Mouse (Mus musculus) forebrain, embryonic 12.5 days (tissue): ENCODE data around the gene Pax1. TPM values are rescaled to one million over a fixed set of nuclear protein-coding genes. Genes with fewer than 3 reads are reported as not detected.

Source experiments
- ATAC-seq: fragments of 200-750 bp; cut with Nextera tagmentation; 2 replicates; pipeline ENCODE4 v1.8.0; 2017; ENCODE audit warnings: moderate TSS enrichment; ENCODE audit not compliant: low FRiP score
- H3K27ac ChIP-seq: fragments of 300-500 bp; sonication (generic); 2 replicates; pipeline ENCODE4 v1.5.1; 2016; ENCODE audit warnings: mild to moderate bottlenecking
- H3K27me3 ChIP-seq: fragments of 300-500 bp; sonication (generic); 2 replicates; pipeline ENCODE4 v1.6.1; 2016; ENCODE audit warnings: mild to moderate bottlenecking
- H3K36me3 ChIP-seq: fragments of 300-500 bp; sonication (generic); replicated peaks from 2 replicates; pipeline ENCODE4 v1.6.1; 2016; ENCODE audit warnings: mild to moderate bottlenecking
- H3K4me1 ChIP-seq: fragments of 300-500 bp; sonication (generic); 2 replicates; pipeline ENCODE4 v1.6.1; 2016
- H3K4me2 ChIP-seq: fragments of 300-500 bp; sonication (generic); 2 replicates; pipeline ENCODE4 v1.6.1; 2016; ENCODE audit warnings: mild to moderate bottlenecking, moderate library complexity
- H3K4me3 ChIP-seq: fragments of 300-500 bp; sonication (generic); replicated peaks from 2 replicates; pipeline ENCODE4 v1.5.1; 2016; ENCODE audit warnings: mild to moderate bottlenecking
- H3K9ac ChIP-seq: fragments of 300-500 bp; sonication (generic); 2 replicates; pipeline ENCODE4 v1.6.1; 2016; ENCODE audit warnings: mild to moderate bottlenecking
- H3K9me3 ChIP-seq: fragments of 300-500 bp; sonication (generic); 2 replicates; pipeline ENCODE4 v1.6.1; 2016
- WGBS: fragments of 180-500 bp; shearing (Covaris S2); methylation state at CpG from one replicate; pipeline ENCODE4 v1.1.7; 2016; 5-methylcytosine and 5-hydroxymethylcytosine counted together
- polyA plus RNA-seq: library from polyadenylated mRNA; unstranded; fragments of >200 nt; fragmentation: Nextera tagmentation; extraction: Ambion mirVana; gene quantifications from 2 replicates; pipeline ENCODE4 v1.2.1, GENCODE M21; 2016

Pax1 gene
- polyA plus RNA-seq, 1 experiment from 2014 or later, result 2.2 TPM

- ATAC-seq, result no peak
- Histone ChIP-seq H3K9me3 (no peaks in the 10 kb centered on the region), H3K4me1 (0 out of 2 replicates have a peak, but pooled peaks cover 6% of the 10 kb centered on the region), H3K9ac (no peak overlapping the region), H3K4me3 (no peak overlapping the region), H3K27ac (no peak overlapping the region), H3K36me3 (no peaks in the 10 kb centered on the region), H3K27me3 (peaks cover 81% of the 10 kb centered on the region), H3K4me2 (no peak overlapping the region)
- 8% methylated on average over 8 of the region's 8 CpGs for WGBS
These were observed 13.4 kb downstream of the Pax1 start for GRCm38 (mm10) chr2:147375019-147375715.

- H3K27ac ChIP-seq, result no peak overlapping the region
- WGBS, result 16% methylated on average over 4 of the region's 4 CpGs
- H3K4me1 ChIP-seq, result no peaks in the 10 kb centered on the region
- no peaks in the 10 kb centered on the region for H3K36me3 ChIP-seq
- no peak overlapping the region for H3K4me2 ChIP-seq
- H3K9ac ChIP-seq, result no peak overlapping the region
- ATAC-seq, result 0 out of 2 replicates have a peak, but pooled peaks have one; percentile 30
- H3K4me3 ChIP-seq, result no peak overlapping the region
- H3K9me3 ChIP-seq, result no peaks in the 10 kb centered on the region
- peaks cover 55% of the 10 kb centered on the region for H3K27me3 ChIP-seq
These were observed 17.2 kb downstream of the Pax1 start for GRCm38 (mm10) chr2:147378934-147379333.

GRCm38 (mm10) chr2:147383373-147383772 is 21.6 kb downstream of the Pax1 start:
- no peak overlapping the region for H3K9ac ChIP-seq
- peaks cover 14% of the 10 kb centered on the region for H3K27me3 ChIP-seq
- 92% methylated on average over 2 of the region's 2 CpGs for WGBS
- H3K27ac ChIP-seq, result no peak overlapping the region
- no peak overlapping the region for H3K4me2 ChIP-seq
- H3K9me3 ChIP-seq, result no peaks in the 10 kb centered on the region
- no peak overlapping the region for H3K4me3 ChIP-seq
- H3K4me1 ChIP-seq, result no peaks in the 10 kb centered on the region
- no peak for ATAC-seq
- H3K36me3 ChIP-seq, result no peaks in the 10 kb centered on the region

- Histone ChIP-seq H3K27me3 (no peaks in the 10 kb centered on the region), H3K4me2 (no peak overlapping the region), H3K9me3 (no peaks in the 10 kb centered on the region), H3K9ac (no peak overlapping the region), H3K27ac (no peak overlapping the region), H3K4me3 (no peak overlapping the region), H3K36me3 (no peaks in the 10 kb centered on the region), H3K4me1 (no peaks in the 10 kb centered on the region)
- 48% methylated on average over 5 of the region's 5 CpGs for WGBS
- ATAC-seq, result no peak
These were observed 25.2 kb downstream of the Pax1 start for GRCm38 (mm10) chr2:147386949-147387348.

DNA sequence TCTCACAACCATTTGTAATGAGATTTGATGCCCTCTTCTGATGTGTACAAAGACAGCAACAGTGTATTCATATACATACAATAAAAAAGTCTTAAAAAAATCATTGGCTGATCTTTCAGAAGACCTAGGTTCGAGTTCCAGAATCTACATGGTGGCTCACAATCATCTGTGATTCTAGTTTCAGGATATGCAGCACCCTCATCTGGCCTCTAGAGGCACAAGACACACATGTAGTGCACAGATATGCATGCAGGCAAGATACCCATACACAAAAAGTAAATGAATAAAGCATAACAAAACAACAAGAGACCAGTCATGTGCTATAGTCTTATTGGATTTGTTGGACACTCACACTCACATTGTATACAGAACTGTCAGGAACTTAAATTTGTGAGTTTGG is 47.6 kb downstream of the Pax1 start:
- H3K4me2 ChIP-seq, result no peak overlapping the region
- no peaks in the 10 kb centered on the region for H3K4me1 ChIP-seq
- no peak overlapping the region for H3K4me3 ChIP-seq
- no peaks in the 10 kb centered on the region for H3K36me3 ChIP-seq
- H3K9me3 ChIP-seq, result no peaks in the 10 kb centered on the region
- 84% methylated on average over 1 of the region's 1 CpGs for WGBS
- H3K27me3 ChIP-seq, result no peaks in the 10 kb centered on the region
- no peak overlapping the region for H3K27ac ChIP-seq
- no peak overlapping the region for H3K9ac ChIP-seq
- no peak for ATAC-seq

GRCm38 (mm10) chr2:147415037-147415436 is 53.3 kb downstream of the Pax1 start:
- Histone ChIP-seq H3K36me3 (no peaks in the 10 kb centered on the region), H3K4me2 (no peak overlapping the region), H3K27ac (no peak overlapping the region), H3K4me1 (no peaks in the 10 kb centered on the region), H3K9ac (no peak overlapping the region), H3K4me3 (no peak overlapping the region), H3K27me3 (no peaks in the 10 kb centered on the region), H3K9me3 (no peaks in the 10 kb centered on the region)
- 88% methylated on average over 3 of the region's 3 CpGs for WGBS
- no peak for ATAC-seq

DNA sequence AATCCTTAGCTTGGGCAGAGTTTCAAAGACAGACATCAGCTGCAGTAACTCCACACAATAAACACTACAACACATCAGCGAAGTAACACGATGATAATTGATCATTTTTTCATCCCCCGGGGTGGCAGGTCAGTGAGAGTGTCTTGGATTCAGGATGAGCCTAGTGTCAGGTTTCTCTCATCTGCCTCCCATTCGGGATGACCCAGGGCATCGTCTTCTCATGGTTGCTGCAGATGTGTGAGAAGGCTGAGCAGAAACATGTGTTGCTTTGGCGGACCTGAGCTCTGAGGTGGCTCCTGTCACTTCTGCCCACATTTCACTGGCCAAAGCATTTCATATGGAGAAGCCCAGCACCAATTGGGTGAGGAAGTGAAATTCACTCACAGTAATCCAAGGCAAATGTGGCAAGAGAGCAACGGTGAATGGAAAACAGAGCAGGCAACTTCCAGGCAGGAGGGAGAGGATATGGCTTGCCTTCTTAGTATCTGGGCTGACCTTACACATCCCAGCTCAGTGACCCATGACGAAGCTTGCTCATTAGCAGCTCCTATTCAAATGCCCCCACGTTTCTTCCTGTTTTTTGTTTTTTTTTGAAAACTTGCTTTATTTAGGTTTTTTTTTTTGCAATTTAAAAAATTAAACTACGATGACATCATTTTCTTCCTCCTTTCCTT is 63.0 kb downstream of the Pax1 start:
- Histone ChIP-seq H3K9me3 (no peaks in the 10 kb centered on the region), H3K4me3 (no peak overlapping the region), H3K4me2 (no peak overlapping the region), H3K4me1 (no peaks in the 10 kb centered on the region), H3K36me3 (no peaks in the 10 kb centered on the region), H3K27me3 (no peaks in the 10 kb centered on the region), H3K9ac (no peak overlapping the region), H3K27ac (no peak overlapping the region)
- 45% methylated on average over 10 of the region's 10 CpGs for WGBS
- no peak for ATAC-seq

GRCm38 (mm10) chr2:147429607-147430356 is 68.1 kb downstream of the Pax1 start:
- H3K9ac ChIP-seq, result no peak overlapping the region
- 21% methylated on average over 1 of the region's 1 CpGs for WGBS
- H3K27me3 ChIP-seq, result no peaks in the 10 kb centered on the region
- H3K9me3 ChIP-seq, result no peaks in the 10 kb centered on the region
- H3K4me3 ChIP-seq, result no peak overlapping the region
- no peaks in the 10 kb centered on the region for H3K36me3 ChIP-seq
- H3K4me2 ChIP-seq, result no peak overlapping the region
- H3K4me1 ChIP-seq, result no peaks in the 10 kb centered on the region
- no peak overlapping the region for H3K27ac ChIP-seq
- ATAC-seq, result no peak

DNA sequence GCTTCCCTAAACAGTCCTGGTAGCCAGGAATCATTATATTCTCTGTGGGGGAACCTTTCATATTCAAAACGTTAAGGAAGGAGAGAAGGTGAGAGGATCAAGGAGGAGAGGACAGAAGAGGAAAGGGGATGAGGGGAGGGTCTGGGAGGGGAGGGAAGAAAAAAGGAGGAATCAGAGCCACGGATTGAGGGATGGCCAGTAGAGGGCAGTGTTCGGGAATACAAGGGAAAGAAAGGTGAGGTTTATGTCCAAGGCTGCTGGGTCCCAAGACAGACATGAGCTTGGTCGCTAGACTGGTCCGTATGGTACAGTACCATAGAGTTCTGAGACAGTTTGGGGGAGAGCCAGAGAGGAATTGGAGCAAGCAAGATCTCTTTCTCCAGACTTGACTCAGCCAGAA is 71.4 kb downstream of the Pax1 start:
- Histone ChIP-seq H3K4me1 (no peaks in the 10 kb centered on the region), H3K4me2 (no peak overlapping the region), H3K9ac (no peak overlapping the region), H3K36me3 (no peaks in the 10 kb centered on the region), H3K27ac (no peak overlapping the region), H3K9me3 (no peaks in the 10 kb centered on the region), H3K4me3 (no peak overlapping the region), H3K27me3 (no peaks in the 10 kb centered on the region)
- no peak for ATAC-seq
- 29% methylated on average over 5 of the region's 5 CpGs for WGBS

Other genes starting within 250 kb of the Pax1 start
- gene Nkx2-2, start 167.7 kb upstream of the Pax1 start, polyA plus RNA-seq, result 7.7 and 9.2 TPM in 2 replicates